Mouse (Mus musculus) forebrain, embryonic 11.5 days (tissue): ENCODE results near the gene Fbxo46. TPM values are rescaled to one million over a fixed set of nuclear protein-coding genes. Genes with fewer than 3 reads are reported as not detected.
"Not testable (repeated sequence)": the region's sequence is repeated elsewhere in the genome, so short reads cannot be mapped to it uniquely, and the experiment has no call there.

Experiments used
- ATAC-seq: fragments of 200-750 bp; cut with Nextera tagmentation; replicated peaks from 2 replicates; pipeline ENCODE4 v1.8.0; 2017; ENCODE audit warnings: moderate TSS enrichment; ENCODE audit not compliant: low FRiP score
- DNase-seq: peaks from one replicate; pipeline ENCODE4 v3.0.0-alpha.2; 2017; ENCODE audit warnings: low spot score
- H3K27ac ChIP-seq: fragments of 300-500 bp; sonication (generic); 2 replicates; pipeline ENCODE4 v1.5.1; 2014; ENCODE audit warnings: low read depth, low read length
- H3K27me3 ChIP-seq: fragments of 300-500 bp; sonication (generic); 2 replicates; pipeline ENCODE4 v1.6.1; 2014; ENCODE audit warnings: mild to moderate bottlenecking, low read length, mixed read lengths; ENCODE audit not compliant: control insufficient read depth, insufficient read depth
- H3K36me3 ChIP-seq: fragments of 300-500 bp; sonication (generic); 2 replicates; pipeline ENCODE4 v1.6.1; 2014; ENCODE audit warnings: mild to moderate bottlenecking, low read length, moderate library complexity, mixed read lengths; ENCODE audit not compliant: control insufficient read depth, insufficient read depth
- H3K4me1 ChIP-seq: fragments of 300-500 bp; sonication (generic); replicated peaks from 2 replicates; pipeline ENCODE4 v1.6.1; 2014; ENCODE audit warnings: low read length, mixed read lengths; ENCODE audit not compliant: control insufficient read depth, insufficient read depth
- H3K4me2 ChIP-seq: fragments of 300-500 bp; sonication (generic); 2 replicates; pipeline ENCODE4 v1.6.1; 2014; ENCODE audit warnings: low read depth, mild to moderate bottlenecking, low read length, moderate library complexity, mixed read lengths; ENCODE audit not compliant: severe bottlenecking
- H3K4me3 ChIP-seq: fragments of 300-500 bp; sonication (generic); 2 replicates; pipeline ENCODE4 v1.5.1; 2014; ENCODE audit warnings: low read depth, low read length
- H3K9ac ChIP-seq: fragments of 300-500 bp; sonication (generic); 2 replicates; pipeline ENCODE4 v1.6.1; 2014; ENCODE audit warnings: low read length
- H3K9me3 ChIP-seq: fragments of 300-500 bp; sonication (generic); 2 replicates; pipeline ENCODE4 v1.6.1; 2016; ENCODE audit warnings: low read length, mixed read lengths; ENCODE audit not compliant: control insufficient read depth
- WGBS: fragments of 180-500 bp; shearing (Covaris S2); extraction: QIAGEN DNeasy Blood & Tissue Kit; methylation state at CpG from one replicate; pipeline ENCODE4 v1.1.7; 2014; 5-methylcytosine and 5-hydroxymethylcytosine counted together
- polyA plus RNA-seq: library from polyadenylated mRNA; unstranded; fragments of >200 nt; fragmentation: Nextera tagmentation; extraction: Ambion mirVana; gene quantifications from 2 replicates; pipeline ENCODE4 v1.2.1, GENCODE M21; 2014

The Fbxo46 gene
- polyA plus RNA-seq, 1 experiment from 2014 or later, result 13.9 TPM

GRCm38 (mm10) chr7:19148875-19149541 is 29.3 kb downstream of the Fbxo46 start, which contains the start of gene Qpctl:
TSS of gene Qpctl (minus strand) at chr7:19149291.
- Histone ChIP-seq H3K4me2 (peak within 1 kb of the TSS; percentile 92), H3K27ac (peak within 1 kb of the TSS; percentile 76; the same call in 1 of the 2 replicates), H3K9me3 (no peaks in the 10 kb centered on the region), H3K36me3 (no peaks in the 10 kb centered on the region; the same call in 1 of the 2 replicates), H3K4me3 (peak within 1 kb of the TSS; percentile 52), H3K27me3 (no peaks in the 10 kb centered on the region), H3K4me1 (peaks cover 15% of the 10 kb centered on the region), H3K9ac (peak within 1 kb of the TSS; percentile 66)
- under 1% methylated on average over 43 of the region's 43 CpGs for WGBS
- peak; percentile 98 for ATAC-seq
- peak; percentile 97 for DNase-seq

GRCm38 (mm10) chr7:19149626-19150025 is 30.0 kb downstream of the Fbxo46 start, which contains the start of gene Snrpd2:
TSS of gene Snrpd2 (plus strand) at chr7:19149722.
- WGBS, result under 1% methylated on average over 24 of the region's 24 CpGs
- Histone ChIP-seq H3K9me3 (no peaks in the 10 kb centered on the region), H3K4me1 (peaks cover 15% of the 10 kb centered on the region), H3K27ac (peak within 1 kb of the TSS; percentile 76; the same call in 1 of the 2 replicates), H3K36me3 (no peaks in the 10 kb centered on the region; the same call in 1 of the 2 replicates), H3K27me3 (no peaks in the 10 kb centered on the region), H3K4me2 (peak within 1 kb of the TSS; percentile 92), H3K9ac (peak within 1 kb of the TSS; percentile 66), H3K4me3 (peak within 1 kb of the TSS; percentile 52)
- DNase-seq (peak; percentile 97), ATAC-seq (peak; percentile 93)

- DNase-seq, H3K4me2 ChIP-seq, H3K4me3 ChIP-seq: not testable (repeated sequence)
Measured at GRCm38 (mm10) chr7:19151121-19151520, 31.5 kb downstream of the Fbxo46 start.

GRCm38 (mm10) chr7:19154796-19155195 is 35.1 kb downstream of the Fbxo46 start:
- DNase-seq (no peak), ATAC-seq (no peak)
- WGBS, result 87% methylated on average over 8 of the region's 8 CpGs
- Histone ChIP-seq H3K4me3 (no peak overlapping the region), H3K27me3 (peaks cover 10% of the 10 kb centered on the region), H3K9ac (no peak overlapping the region), H3K36me3 (no peaks in the 10 kb centered on the region; the same call in 1 of the 2 replicates), H3K9me3 (no peaks in the 10 kb centered on the region), H3K4me2 (no peak overlapping the region), H3K4me1 (peaks cover 8% of the 10 kb centered on the region), H3K27ac (no peak overlapping the region)

More at GRCm38 (mm10) chr7:19151121-19151520, 31.5 kb downstream of the Fbxo46 start:
- WGBS, result 88% methylated on average over 10 of the region's 10 CpGs
- not testable (repeated sequence) for H3K27me3 ChIP-seq, ATAC-seq, H3K9ac ChIP-seq, H3K9me3 ChIP-seq, H3K27ac ChIP-seq, H3K36me3 ChIP-seq
- H3K4me1 ChIP-seq, result peaks cover 15% of the 10 kb centered on the region

- WGBS, result 59% methylated on average over 13 of the region's 13 CpGs
- DNase-seq, result no peak
- Histone ChIP-seq H3K4me1 (peaks cover 8% of the 10 kb centered on the region; the same call in 1 of the 2 replicates), H3K27me3 (peaks cover 13% of the 10 kb centered on the region), H3K27ac (no peak overlapping the region), H3K4me2 (no peak overlapping the region), H3K36me3 (no peaks in the 10 kb centered on the region; the same call in 1 of the 2 replicates), H3K9ac (no peak overlapping the region), H3K4me3 (no peak overlapping the region), H3K9me3 (no peaks in the 10 kb centered on the region)
- no peak for ATAC-seq
Measured at GRCm38 (mm10) chr7:19155825-19156475, 36.3 kb downstream of the Fbxo46 start.

- 5% methylated on average over 30 of the region's 30 CpGs for WGBS
- H3K9ac ChIP-seq, result peak overlapping the region; percentile 10; the same call in 1 of the 2 replicates
- H3K4me3 ChIP-seq, result no peak overlapping the region
- DNase-seq (peak; percentile 97), ATAC-seq (peak; percentile 72)
- no peak overlapping the region; the same call in 1 of the 2 replicates for H3K27ac ChIP-seq
- peaks cover 13% of the 10 kb centered on the region for H3K27me3 ChIP-seq
- H3K4me1 ChIP-seq, result peaks cover 8% of the 10 kb centered on the region; the same call in 1 of the 2 replicates
- H3K9me3 ChIP-seq, result no peaks in the 10 kb centered on the region
- H3K36me3 ChIP-seq, result no peaks in the 10 kb centered on the region; the same call in 1 of the 2 replicates
- H3K4me2 ChIP-seq, result peak overlapping the region; percentile 32
Measured at GRCm38 (mm10) chr7:19157160-19157800, 37.6 kb downstream of the Fbxo46 start.

GRCm38 (mm10) chr7:19158601-19159000 is 38.9 kb downstream of the Fbxo46 start:
- Histone ChIP-seq H3K36me3 (no peaks in the 10 kb centered on the region; the same call in 1 of the 2 replicates), H3K27ac (no peak overlapping the region), H3K4me2 (no peak overlapping the region), H3K27me3 (peaks cover 13% of the 10 kb centered on the region), H3K4me1 (peaks cover 8% of the 10 kb centered on the region; the same call in 1 of the 2 replicates), H3K9me3 (no peaks in the 10 kb centered on the region), H3K9ac (no peak overlapping the region), H3K4me3 (no peak overlapping the region)
- WGBS, result 77% methylated on average over 11 of the region's 11 CpGs
- DNase-seq (no peak), ATAC-seq (no peak)

GRCm38 (mm10) chr7:19159411-19159810 is 39.8 kb downstream of the Fbxo46 start:
- ATAC-seq, result no peak
- Histone ChIP-seq H3K27ac (no peak overlapping the region), H3K9me3 (no peaks in the 10 kb centered on the region), H3K4me2 (0 out of 2 replicates have a peak overlapping the region, but pooled peaks have one; percentile 64), H3K9ac (no peak overlapping the region), H3K36me3 (no peaks in the 10 kb centered on the region), H3K4me1 (peaks cover 8% of the 10 kb centered on the region; the same call in 1 of the 2 replicates), H3K27me3 (peaks cover 16% of the 10 kb centered on the region), H3K4me3 (no peak overlapping the region)
- no peak for DNase-seq
- 13% methylated on average over 18 of the region's 18 CpGs for WGBS
